Mouse (Mus musculus) heart, postnatal 14 days (tissue): Measurements from ENCODE around the gene Zfp11. TPM values are rescaled to one million over a fixed set of nuclear protein-coding genes. Genes with fewer than 3 reads are reported as not detected.
A peak's percentile ranks its signal among the peaks of the same experiment; 100 is the strongest.
"Not testable (repeated sequence)": the region's sequence is repeated elsewhere in the genome, so short reads cannot be mapped to it uniquely, and the experiment has no call there.

Source experiments
- DNase-seq, 2 experiments: peaks; one replicate each; pipeline ENCODE4 v3.0.0; 2021 to 2022
- intact Hi-C: fragments of 180-260 bp; cut with DNase I; formaldehyde crosslinking; loops from one replicate; pipeline ENCODE4 v1.15.1; 2025
- total RNA-seq, 2 experiments: library from RNA; stranded (reverse); gene quantifications; 2 replicates each; pipeline ENCODE4 v1.2.3; 2021

The Zfp11 gene
- total RNA-seq, 2 experiments from 2014 or later: 3.0 to 3.4 TPM

DNA sequence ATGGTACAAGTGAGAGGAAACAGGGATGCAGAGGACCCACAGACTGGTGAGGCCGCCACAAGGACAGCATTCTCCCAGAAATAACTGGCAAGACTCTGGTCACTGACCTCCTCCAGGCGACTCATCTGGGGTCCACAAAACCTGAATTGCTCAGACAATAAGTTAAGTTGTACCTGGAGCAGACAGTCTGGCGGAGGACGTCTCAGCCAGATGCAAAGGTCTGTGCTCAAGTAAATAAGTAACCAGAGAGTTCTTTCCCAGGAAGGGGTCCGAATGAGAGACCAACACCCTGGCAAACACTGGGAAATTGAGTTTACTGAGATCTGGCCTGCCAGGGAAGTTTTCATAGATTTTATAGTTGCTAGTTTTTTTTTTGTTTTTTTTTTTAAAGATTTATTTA is 48.5 kb downstream of the Zfp11 start:
- DNase-seq: no peak
- intact Hi-C loops: no loop called here

DNA sequence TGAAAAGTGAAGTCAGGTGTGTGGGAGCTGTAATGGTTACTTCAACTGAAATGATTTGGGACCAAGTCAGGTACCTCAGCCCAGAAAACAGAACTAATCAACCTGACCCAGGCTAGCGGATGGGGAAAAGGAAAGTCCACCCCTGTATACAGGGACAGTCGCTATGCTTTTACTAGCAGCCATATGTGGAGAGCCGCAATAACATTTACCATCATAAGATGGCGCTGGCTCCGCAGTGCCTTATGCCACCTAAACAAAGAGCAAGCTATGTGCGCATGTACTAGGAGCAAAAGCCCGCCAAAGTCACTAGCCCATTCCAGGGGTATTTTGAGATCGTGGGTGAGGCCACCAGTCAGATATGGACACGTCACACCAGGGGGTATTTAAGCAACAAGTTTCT is 49.3 kb downstream of the Zfp11 start:
- DNase-seq, intact Hi-C loops: not testable (repeated sequence)

DNA sequence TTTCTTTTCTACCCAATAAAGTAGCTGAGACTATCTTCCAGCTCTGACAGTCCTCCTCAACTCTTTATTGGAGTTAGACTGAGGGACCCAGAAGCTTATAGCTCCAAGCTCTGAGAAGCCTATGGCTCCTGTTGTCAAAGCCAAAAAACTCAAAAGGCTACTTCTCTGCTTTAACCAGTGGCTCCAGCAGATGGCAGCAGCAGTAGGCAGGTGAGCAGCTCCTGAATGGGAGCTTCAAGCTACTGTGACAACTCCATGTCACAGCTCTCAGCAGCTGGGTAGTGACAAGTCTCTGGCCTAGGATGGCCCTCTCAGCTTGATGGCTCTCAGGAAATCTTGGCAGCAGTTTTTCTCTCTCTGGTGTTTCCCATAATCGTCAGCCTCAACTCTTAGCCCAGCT is 58.8 kb downstream of the Zfp11 start:
- intact Hi-C loops: loop anchor here (2.0 to 5.0 kb wide), 2 partner anchors 111 to 132 kb away; no protein-coding TSS in a partner anchor

DNA sequence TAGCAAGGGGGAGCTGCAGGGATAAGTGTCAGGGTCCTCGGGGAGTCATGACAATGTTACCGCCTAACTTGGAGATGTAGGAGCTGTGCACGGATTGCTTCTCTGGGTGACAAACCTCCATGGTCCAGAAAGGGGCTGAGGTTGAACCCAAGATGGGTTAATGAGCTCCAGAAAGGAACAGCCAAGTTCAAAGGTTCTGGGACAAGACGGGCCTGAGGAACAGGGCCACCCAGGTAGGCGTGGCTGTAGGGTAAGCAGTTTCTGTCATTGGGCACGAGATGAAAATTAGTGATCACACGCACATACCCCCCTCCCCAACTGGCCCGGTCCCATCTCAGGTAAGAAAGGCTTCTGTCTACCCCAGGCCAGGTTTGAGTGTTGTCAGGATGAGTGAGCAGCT is 62.4 kb downstream of the Zfp11 start:
- intact Hi-C loops: no loop called here
- DNase-seq: no peak

More for the DNA sequence above, 58.8 kb downstream of the Zfp11 start:
- peak; percentile 60 to 80 for DNase-seq

Other genes starting within 250 kb of the Zfp11 start
- gene Sfswap, start 168.9 kb downstream of the Zfp11 start, total RNA-seq: 10 to 100 TPM; 46.9 to 47.3 TPM
- gene Mmp17, start 85.9 kb downstream of the Zfp11 start, total RNA-seq: 1 to 10 TPM; 1.7 to 2.4 TPM
- not detected for gene Sept14, start 38.4 kb upstream of the Zfp11 start, total RNA-seq
- gene Mrps17, start 45.4 kb upstream of the Zfp11 start, total RNA-seq: 10 to 100 TPM; 85.3 to 93.6 TPM
- 100 to 1,000 TPM; 688 to 716 TPM for gene Nipsnap2, start 55.0 kb upstream of the Zfp11 start, total RNA-seq
- gene Psph, start 117.3 kb upstream of the Zfp11 start, total RNA-seq: 10 to 100 TPM; 10.5 TPM
- 10 to 100 TPM; 12.9 to 15.9 TPM for gene Sumf2, start 176.9 kb upstream of the Zfp11 start, total RNA-seq
- 100 to 1,000 TPM; 947 to 975 TPM for gene Chchd2, start 217.4 kb upstream of the Zfp11 start, total RNA-seq
- gene Zbed5, start 225.6 kb upstream of the Zfp11 start, total RNA-seq: under 1 TPM; 0.60 to 0.68 TPM
- gene Phkg1, start 228.4 kb upstream of the Zfp11 start, total RNA-seq: 10 to 100 TPM in 1 of 2 experiments, 1 to 10 TPM in 1; 8.5 to 15.3 TPM
- under 1 TPM; 0.57 to 0.83 TPM for gene Nupr1l, start 238.4 kb upstream of the Zfp11 start, total RNA-seq